Mouse (Mus musculus): ENCODE results near the gene Itgb6.

Gene Itgb6

GRCm38 (mm10) chr2:60639617-60640341 lies 82.7 kb downstream of the Itgb6 start:
- Histone ChIP-seq H3K36me3 (ENCODE audit: insufficient read depth, low read length) (no peaks in the 10 kb centered on the region), H3K9me3 (ENCODE audit: low read length) (no peaks in the 10 kb centered on the region; the same call in 1 of the 2 replicates), H3K27me3 (ENCODE audit: insufficient read depth, low read length) (no peaks in the 10 kb centered on the region), H3K4me1 (replicated peaks; ENCODE audit: low read depth, low read length) (no peaks in the 10 kb centered on the region), H3K4me3 (replicated peaks; ENCODE audit: low read length) (no peak overlapping the region)
- TF ChIP-seq NANOG (IDR thresholded peaks at IDR 0.05; ENCODE audit: borderline replicate concordance, low read length) (no peak), POU5F1 (IDR thresholded peaks at IDR 0.05; ENCODE audit: borderline replicate concordance, low read length) (no peak), CTCF (conservative IDR thresholded peaks at IDR 0.05; ENCODE audit: low read length) (no peak)

GRCm38 (mm10) chr2:60636910-60637761 lies 85.3 kb downstream of the Itgb6 start:
- TF ChIP-seq POU5F1 (IDR thresholded peaks at IDR 0.05; ENCODE audit: borderline replicate concordance, low read length) (no peak), NANOG (IDR thresholded peaks at IDR 0.05; ENCODE audit: borderline replicate concordance, low read length) (no peak), CTCF (conservative IDR thresholded peaks at IDR 0.05; ENCODE audit: low read length) (no peak)
- Histone ChIP-seq H3K4me3 (replicated peaks; ENCODE audit: low read length) (no peak overlapping the region), H3K4me1 (replicated peaks; ENCODE audit: low read depth, low read length) (no peaks in the 10 kb centered on the region), H3K9me3 (ENCODE audit: low read length) (no peaks in the 10 kb centered on the region; the same call in 1 of the 2 replicates), H3K27me3 (ENCODE audit: insufficient read depth, low read length) (no peaks in the 10 kb centered on the region), H3K36me3 (ENCODE audit: insufficient read depth, low read length) (no peaks in the 10 kb centered on the region)

GRCm38 (mm10) chr2:60636481-60636880 lies 86.0 kb downstream of the Itgb6 start:
- Histone ChIP-seq H3K4me3 (replicated peaks; ENCODE audit: low read length) (no peak overlapping the region), H3K4me1 (replicated peaks; ENCODE audit: low read depth, low read length) (no peaks in the 10 kb centered on the region), H3K27me3 (ENCODE audit: insufficient read depth, low read length) (no peaks in the 10 kb centered on the region), H3K9me3 (ENCODE audit: low read length) (no peaks in the 10 kb centered on the region; the same call in 1 of the 2 replicates), H3K36me3 (ENCODE audit: insufficient read depth, low read length) (no peaks in the 10 kb centered on the region)
- TF ChIP-seq CTCF (conservative IDR thresholded peaks at IDR 0.05; ENCODE audit: low read length) (no peak), POU5F1 (IDR thresholded peaks at IDR 0.05; ENCODE audit: borderline replicate concordance, low read length) (no peak), NANOG (IDR thresholded peaks at IDR 0.05; ENCODE audit: borderline replicate concordance, low read length) (no peak)

- no peak for TF ChIP-seq POU5F1 (IDR thresholded peaks at IDR 0.05; ENCODE audit: borderline replicate concordance, low read length)
- TF ChIP-seq CTCF (conservative IDR thresholded peaks at IDR 0.05; ENCODE audit: low read length): no peak
- no peak for TF ChIP-seq NANOG (IDR thresholded peaks at IDR 0.05; ENCODE audit: borderline replicate concordance, low read length)
- Histone ChIP-seq H3K9me3 (ENCODE audit: low read length) (no peaks in the 10 kb centered on the region; the same call in 1 of the 2 replicates), H3K4me3 (replicated peaks; ENCODE audit: low read length) (no peak overlapping the region), H3K36me3 (ENCODE audit: insufficient read depth, low read length) (no peaks in the 10 kb centered on the region), H3K27me3 (ENCODE audit: insufficient read depth, low read length) (no peaks in the 10 kb centered on the region), H3K4me1 (replicated peaks; ENCODE audit: low read depth, low read length) (no peaks in the 10 kb centered on the region)
These were observed 86.4 kb downstream of the Itgb6 start for GRCm38 (mm10) chr2:60636038-60636437.

- Histone ChIP-seq H3K4me3 (replicated peaks; ENCODE audit: low read length) (no peak overlapping the region), H3K36me3 (ENCODE audit: insufficient read depth, low read length) (no peaks in the 10 kb centered on the region), H3K9me3 (ENCODE audit: low read length) (no peaks in the 10 kb centered on the region; the same call in 1 of the 2 replicates), H3K4me1 (replicated peaks; ENCODE audit: low read depth, low read length) (0 out of 2 replicates have a peak, but pooled peaks cover 4% of the 10 kb centered on the region), H3K27me3 (ENCODE audit: insufficient read depth, low read length) (no peaks in the 10 kb centered on the region)
- no peak for TF ChIP-seq POU5F1 (IDR thresholded peaks at IDR 0.05; ENCODE audit: borderline replicate concordance, low read length)
- no peak for TF ChIP-seq CTCF (conservative IDR thresholded peaks at IDR 0.05; ENCODE audit: low read length)
- no peak for TF ChIP-seq NANOG (IDR thresholded peaks at IDR 0.05; ENCODE audit: borderline replicate concordance, low read length)
These were observed 89.7 kb downstream of the Itgb6 start for GRCm38 (mm10) chr2:60632791-60633190.

GRCm38 (mm10) chr2:60630304-60630703 lies 92.1 kb downstream of the Itgb6 start:
- Histone ChIP-seq H3K9me3 (ENCODE audit: low read length) (no peaks in the 10 kb centered on the region), H3K4me1 (replicated peaks; ENCODE audit: low read depth, low read length) (0 out of 2 replicates have a peak, but pooled peaks cover 4% of the 10 kb centered on the region), H3K36me3 (ENCODE audit: insufficient read depth, low read length) (no peaks in the 10 kb centered on the region), H3K4me3 (replicated peaks; ENCODE audit: low read length) (no peak overlapping the region), H3K27me3 (ENCODE audit: insufficient read depth, low read length) (no peaks in the 10 kb centered on the region)
- TF ChIP-seq POU5F1 (IDR thresholded peaks at IDR 0.05; ENCODE audit: borderline replicate concordance, low read length): no peak
- peak; percentile 51; the same call in 1 of the 2 replicates for TF ChIP-seq NANOG (IDR thresholded peaks at IDR 0.05; ENCODE audit: borderline replicate concordance, low read length)

- Histone ChIP-seq H3K36me3 (ENCODE audit: insufficient read depth, low read length) (no peaks in the 10 kb centered on the region), H3K4me1 (replicated peaks; ENCODE audit: low read depth, low read length) (0 out of 2 replicates have a peak, but pooled peaks cover 4% of the 10 kb centered on the region), H3K27me3 (ENCODE audit: insufficient read depth, low read length) (no peaks in the 10 kb centered on the region), H3K9me3 (ENCODE audit: low read length) (no peaks in the 10 kb centered on the region), H3K4me3 (replicated peaks; ENCODE audit: low read length) (no peak overlapping the region)
- TF ChIP-seq CTCF (conservative IDR thresholded peaks at IDR 0.05; ENCODE audit: low read length) (no peak), NANOG (IDR thresholded peaks at IDR 0.05; ENCODE audit: borderline replicate concordance, low read length) (no peak), POU5F1 (IDR thresholded peaks at IDR 0.05; ENCODE audit: borderline replicate concordance, low read length) (no peak)
These were observed 94.5 kb downstream of the Itgb6 start for GRCm38 (mm10) chr2:60627952-60628351.

GRCm38 (mm10) chr2:60627515-60627914 lies 94.9 kb downstream of the Itgb6 start:
- Histone ChIP-seq H3K27me3 (ENCODE audit: insufficient read depth, low read length) (no peaks in the 10 kb centered on the region), H3K4me3 (replicated peaks; ENCODE audit: low read length) (no peak overlapping the region), H3K9me3 (ENCODE audit: low read length) (no peaks in the 10 kb centered on the region), H3K36me3 (ENCODE audit: insufficient read depth, low read length) (no peaks in the 10 kb centered on the region), H3K4me1 (replicated peaks; ENCODE audit: low read depth, low read length) (0 out of 2 replicates have a peak, but pooled peaks cover 4% of the 10 kb centered on the region)
- TF ChIP-seq NANOG (IDR thresholded peaks at IDR 0.05; ENCODE audit: borderline replicate concordance, low read length) (no peak), CTCF (conservative IDR thresholded peaks at IDR 0.05; ENCODE audit: low read length) (no peak), POU5F1 (IDR thresholded peaks at IDR 0.05; ENCODE audit: borderline replicate concordance, low read length) (no peak)
